Mouse (Mus musculus) adrenal gland, adult 8-10 months (tissue): ENCODE data around the gene Lsm14a. TPM values are rescaled to one million over a fixed set of nuclear protein-coding genes. Genes with fewer than 3 reads are reported as not detected.
A peak's percentile ranks its signal among the peaks of the same experiment; 100 is the strongest.

Source experiments
- DNase-seq: peaks from one replicate; pipeline ENCODE4 v3.0.0; 2022
- total RNA-seq, 4 experiments: library from RNA; stranded (reverse); gene quantifications; 2 replicates each; pipeline ENCODE4 v1.2.4; 2022

The Lsm14a gene
- total RNA-seq, 4 experiments from 2014 or later = 109 to 126 (median 119) TPM

DNA sequence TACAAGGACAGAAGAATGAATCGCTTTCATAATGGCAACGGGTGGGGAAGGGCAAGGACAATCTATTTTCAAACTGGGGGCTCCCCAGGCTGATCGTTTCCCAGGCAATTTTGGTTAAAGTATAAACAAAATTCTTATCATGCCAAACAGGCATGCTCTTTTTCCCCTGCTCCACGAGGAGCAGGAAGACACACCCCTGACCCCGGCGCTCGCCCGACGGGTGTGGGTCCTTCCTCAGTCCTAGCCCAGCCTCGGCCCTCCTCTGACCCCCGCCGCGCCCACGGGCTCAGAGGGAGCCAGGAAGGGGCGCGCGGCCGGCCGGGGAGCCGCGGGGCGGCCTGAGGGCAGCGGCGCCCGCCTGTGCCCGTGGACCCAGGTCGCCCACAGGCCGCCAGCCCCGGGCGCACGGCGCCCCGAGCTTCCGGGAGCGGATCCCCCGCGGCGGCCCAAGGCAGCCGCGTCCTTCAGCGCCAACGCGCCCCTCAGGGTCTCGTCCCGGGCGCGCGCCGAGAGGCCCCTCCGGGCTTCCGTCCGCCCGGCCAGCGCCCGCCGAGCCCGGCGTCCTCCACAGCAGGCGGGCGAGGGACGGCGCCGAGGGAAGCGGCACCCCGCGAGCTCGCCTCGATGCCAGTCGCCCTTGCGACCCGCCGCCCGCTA, 80.2 kb downstream of the Lsm14a start:
- DNase-seq = peak; percentile 61

DNA sequence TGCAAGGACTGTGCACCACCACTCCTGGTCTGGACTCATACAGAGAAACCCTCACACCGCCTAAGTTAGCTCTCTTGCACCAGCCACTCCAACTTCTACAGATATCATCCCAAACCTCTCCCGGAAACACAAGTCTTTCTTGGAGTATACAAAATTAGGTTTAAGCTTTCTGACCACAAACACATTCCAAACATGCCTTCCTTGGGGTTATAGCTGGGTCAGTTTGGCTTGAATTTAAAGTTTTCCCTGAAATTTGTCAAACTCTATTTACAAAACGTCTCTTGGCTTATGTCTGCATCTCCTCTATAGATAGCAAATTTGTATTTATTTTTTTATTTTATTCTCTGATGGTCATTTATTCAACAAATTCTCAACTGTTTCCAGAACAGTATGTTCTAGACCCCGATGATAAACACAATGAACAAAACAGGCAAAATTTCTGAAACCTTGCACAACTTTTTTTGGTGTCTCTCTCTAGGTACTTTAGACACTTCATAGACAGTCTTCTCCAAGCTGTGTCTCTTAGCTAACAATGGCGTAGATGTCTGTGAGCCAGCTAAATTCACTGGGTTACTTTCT, 83.8 kb downstream of the Lsm14a start:
- no peak for DNase-seq

DNA sequence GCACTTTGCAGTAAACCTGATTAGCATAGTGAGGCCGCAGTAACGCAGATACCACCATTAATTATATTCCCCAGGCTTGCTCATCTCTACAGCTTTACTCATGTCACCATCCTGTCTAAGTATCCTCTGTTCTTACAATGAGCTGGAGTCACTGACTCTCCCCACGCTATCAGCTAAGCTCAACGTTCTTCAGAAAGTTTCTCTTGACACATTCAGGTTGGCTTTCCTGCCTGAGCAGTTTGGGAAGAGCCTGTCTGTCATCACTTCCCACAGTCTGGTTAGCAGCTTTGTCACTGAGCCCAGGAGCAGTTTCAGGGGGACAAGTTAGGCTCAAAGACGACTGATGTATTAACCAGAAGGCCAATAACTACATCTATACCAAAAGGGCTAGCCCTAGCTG, 84.5 kb downstream of the Lsm14a start:
- DNase-seq = no peak

DNA sequence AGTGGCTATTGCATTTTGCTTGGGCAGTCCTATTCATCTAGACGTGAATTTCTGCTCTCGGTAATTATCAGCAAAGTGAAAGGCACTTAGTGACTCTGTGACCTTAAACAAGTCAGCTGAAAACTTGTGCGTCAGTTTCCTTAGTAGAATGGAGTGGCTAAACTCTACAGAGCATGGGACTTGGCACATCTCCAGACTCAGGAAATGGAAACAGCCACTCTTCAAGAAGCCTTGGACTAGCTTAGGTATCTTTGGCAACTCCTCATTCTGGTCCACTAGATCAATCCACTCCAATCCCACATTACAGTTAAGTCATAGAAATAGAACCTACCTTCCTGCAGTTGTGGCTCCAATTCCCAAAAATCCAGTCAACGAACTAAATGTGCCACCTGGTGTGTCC, 87.7 kb downstream of the Lsm14a start:
- peak; percentile 39 for DNase-seq

DNA sequence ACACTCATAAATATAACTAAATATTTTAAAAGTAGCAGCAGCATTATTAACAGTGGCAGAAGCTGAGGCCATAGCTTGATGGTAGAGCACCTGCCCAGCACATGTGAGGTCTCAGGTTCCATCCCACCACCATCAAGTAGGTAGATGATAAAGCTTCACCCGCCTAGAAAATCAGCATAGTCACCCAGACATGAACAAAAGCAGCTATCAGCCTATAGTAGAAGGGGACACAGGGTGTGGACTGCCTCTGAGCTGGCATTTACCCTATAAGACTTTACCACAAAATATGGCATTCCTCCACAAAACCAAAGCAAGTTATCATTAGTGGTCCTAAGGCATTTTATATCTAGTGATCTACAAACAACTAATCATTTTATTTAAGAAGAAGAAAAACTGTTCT, 90.5 kb downstream of the Lsm14a start:
- no peak for DNase-seq

DNA sequence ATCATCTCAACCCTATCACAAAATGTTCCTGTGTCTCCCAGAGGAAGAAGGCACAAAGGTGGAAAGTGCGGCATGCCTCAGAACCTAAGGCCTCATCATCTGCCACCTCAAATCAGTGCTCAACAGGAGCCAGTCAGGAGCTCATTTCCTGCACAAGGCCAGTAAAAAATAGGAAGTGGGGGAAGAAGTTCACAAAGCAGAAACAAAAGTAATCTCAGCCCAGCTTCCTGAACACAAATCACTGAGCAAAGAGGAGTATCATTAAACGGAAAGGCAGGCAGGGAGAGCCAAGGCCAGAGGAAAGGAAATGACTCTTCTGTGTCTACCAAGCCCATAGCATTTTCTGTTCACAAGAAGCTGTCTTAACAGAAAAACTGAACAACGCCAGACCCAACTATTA, 91.2 kb downstream of the Lsm14a start:
- peak; percentile 38 for DNase-seq

DNA sequence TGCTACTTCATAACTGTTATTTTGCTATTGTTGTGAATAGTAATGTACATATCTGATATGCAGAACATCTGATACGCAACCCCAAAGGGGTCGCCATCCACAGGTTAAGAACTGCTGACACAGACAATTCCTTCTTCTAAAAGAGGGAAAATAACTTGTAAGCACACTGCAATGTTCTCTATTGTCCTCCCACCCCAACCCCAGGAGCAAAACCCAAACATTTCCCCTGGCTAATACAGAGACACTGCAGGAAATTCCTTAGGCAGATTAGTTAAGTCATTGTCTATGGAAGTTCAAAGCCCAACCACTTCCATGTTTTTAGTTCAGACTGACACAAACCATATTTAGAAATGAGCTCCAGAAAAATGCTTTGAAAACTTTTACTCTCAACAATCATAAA, 94.3 kb downstream of the Lsm14a start:
- DNase-seq = no peak

DNA sequence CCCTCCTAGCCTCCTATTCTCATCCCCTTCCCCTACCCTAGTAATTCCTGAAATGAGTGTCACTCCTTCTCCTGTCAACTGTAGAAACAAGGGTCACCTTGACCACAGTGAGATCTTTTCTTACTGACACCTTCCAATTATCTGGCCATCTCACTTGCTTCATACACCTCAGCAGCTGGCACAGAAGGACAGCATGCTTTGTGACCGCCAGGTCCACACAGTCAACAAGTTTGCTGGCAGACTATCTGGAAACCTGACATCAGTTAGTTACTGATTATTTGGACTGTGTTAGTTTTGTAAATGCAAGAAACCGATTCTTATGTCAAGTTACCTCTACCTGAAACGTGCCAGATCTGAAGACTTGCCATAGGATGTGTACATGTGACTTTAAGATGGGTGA, 97.0 kb downstream of the Lsm14a start:
- no peak for DNase-seq

Other genes with a start within 250 kb of the Lsm14a start
- gene Uba2, start 223.7 kb downstream of the Lsm14a start, total RNA-seq = 10 to 100 TPM; 64.3 to 77.2 (median 72.4) TPM
- 10 to 100 TPM; 25.7 to 30.3 (median 27.0) TPM for gene Pdcd2l, start 196.7 kb downstream of the Lsm14a start, total RNA-seq
- 100 to 1,000 TPM; 226 to 338 (median 277) TPM for gene Gpi1, start 163.0 kb downstream of the Lsm14a start, total RNA-seq
- not detected for gene Gm6096, start 142.3 kb downstream of the Lsm14a start, total RNA-seq
- gene 4931406P16Rik, start 79.8 kb downstream of the Lsm14a start, total RNA-seq = 10 to 100 TPM; 48.5 to 74.7 (median 62.8) TPM